Mouse (Mus musculus): ENCODE measurements at regions not wholly inside any gene's neighbourhood (a gene's known extent, or its start where the extent isn't known, plus 50 kb on each side); places are given as distances from the start of the nearest gene placed in this dataset.

DNA sequence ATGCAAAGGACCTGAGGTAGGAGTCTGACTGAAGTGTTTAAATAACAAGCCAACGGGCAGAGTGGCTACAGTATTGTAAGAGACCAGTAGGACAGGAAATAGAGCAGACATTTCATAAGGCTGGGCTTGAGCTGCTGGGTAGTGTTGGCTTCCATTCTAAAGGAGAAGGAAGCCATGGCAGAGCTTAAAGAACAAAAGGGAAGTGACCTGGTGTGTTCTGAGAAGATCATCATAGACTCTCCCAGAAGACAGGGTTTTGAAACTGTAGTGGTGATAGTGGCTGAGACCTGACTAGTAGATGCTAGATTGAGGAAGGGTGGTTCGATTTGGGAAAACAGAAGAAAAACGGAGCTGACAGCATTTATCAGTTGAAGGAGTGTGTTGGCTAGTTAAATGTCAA lies 514.1 kb upstream of the Zfp462 start:
- no peak for DNase-seq (ENCODE audit: low spot score in 2 of 2)

DNA sequence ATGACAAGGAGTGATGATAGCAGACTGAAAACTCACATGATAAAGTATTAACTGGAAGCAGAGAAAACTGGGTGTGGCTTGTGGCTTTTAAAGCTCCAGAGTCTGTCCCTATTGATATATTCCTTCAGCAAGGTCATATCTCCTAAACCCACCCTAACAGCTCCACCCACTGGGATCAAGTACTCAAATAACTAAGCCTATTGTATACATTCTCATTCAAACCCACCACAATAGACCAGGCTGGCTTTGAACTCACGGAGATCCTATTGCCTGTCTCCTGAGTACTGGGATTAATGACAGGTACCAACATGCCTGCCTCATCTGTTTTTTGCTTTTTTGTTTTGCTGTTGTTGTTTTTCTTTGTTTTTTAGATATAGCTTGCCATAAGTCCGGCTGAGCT lies 484.3 kb upstream of the Zfp462 start:
- no peak for DNase-seq (ENCODE audit: low spot score in 2 of 2)

DNA sequence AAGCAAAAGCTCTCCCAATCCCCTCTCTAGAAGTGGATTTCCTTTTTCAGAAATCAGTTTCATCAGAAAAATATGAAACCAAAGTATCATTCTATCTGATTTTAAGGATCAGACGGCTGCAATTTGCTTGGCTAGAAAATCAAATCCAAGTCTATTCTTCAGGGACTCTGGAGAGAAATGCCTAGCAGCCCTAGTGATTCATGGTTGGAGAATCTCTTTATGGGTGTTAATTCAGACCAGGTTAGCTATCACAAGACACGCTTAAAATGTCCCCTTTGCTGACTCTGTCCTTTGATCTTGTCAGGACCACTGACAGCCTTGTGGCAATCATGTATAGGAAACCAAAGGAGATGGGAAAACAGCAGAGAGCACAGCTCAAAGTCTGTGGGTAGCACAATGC lies 475.7 kb upstream of the Zfp462 start:
- no peak for DNase-seq (ENCODE audit: low spot score in 2 of 2)

DNA sequence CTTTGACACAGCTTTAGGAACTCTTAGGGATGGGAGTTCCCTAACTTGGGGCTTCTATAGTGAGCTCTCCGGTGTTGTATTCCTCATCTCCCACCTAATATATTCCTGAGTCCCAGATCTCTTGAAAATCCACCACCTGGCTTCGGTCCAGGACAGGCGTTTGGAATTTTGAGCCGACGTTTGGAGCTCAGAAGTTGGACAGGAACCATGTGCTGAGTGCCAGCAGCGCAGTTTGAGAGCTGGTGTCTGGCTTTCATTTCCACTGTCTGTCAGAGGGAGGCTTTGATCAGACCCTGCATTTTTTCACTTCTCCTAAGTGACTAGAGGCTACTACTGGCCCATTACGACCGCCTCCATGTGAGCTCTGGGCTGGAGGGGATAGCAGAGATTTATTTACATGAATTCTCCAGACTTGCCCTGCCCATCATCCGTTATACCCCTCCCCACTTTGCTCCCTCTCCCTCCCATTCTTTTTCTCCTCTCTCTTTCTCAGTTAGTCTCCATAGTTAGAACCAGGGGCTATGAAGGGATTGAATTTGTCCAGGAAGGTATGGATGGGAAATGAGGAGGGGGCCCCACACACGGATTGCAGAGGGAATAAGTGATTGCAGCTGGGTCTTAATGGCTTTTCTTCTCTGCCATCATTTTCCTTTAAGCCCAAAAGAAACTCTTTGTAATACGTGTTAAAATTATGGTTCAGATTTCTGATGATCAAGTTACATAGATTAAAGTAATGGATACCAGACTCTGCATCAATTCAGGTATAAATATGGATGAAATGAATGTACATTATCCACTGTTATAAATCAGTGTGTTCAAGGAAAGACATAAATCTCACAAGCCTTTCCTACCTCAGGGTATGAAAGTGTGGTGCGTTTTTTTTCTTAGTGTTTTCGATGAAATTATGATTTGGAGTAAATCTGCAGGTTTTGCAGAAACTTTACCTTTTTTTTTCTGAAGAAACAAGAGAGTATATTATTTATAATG lies 474.5 kb upstream of the Zfp462 start:
- DNase-seq (ENCODE audit: low spot score in 2 of 2) = peak; percentile 13 to 19

DNA sequence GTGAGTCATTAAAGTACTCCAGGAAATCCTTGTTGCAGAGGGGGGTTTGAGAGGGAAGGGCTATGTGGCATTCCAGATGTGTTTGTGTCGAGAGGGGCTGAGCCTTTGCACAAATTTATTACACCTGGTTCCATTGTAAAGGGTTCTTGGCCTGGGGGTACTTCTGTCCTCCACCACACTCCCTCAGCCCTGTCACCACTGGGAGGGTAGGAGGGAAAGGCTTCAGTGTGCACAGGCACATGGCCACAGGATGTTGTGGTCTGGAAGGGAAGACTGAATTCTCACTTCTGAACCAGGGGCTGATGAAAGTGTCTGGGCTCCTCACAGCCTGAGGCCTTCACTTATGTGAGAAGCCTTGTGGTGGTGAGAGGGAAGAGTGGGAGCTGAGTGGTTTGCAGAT lies 473.8 kb upstream of the Zfp462 start:
- DNase-seq (ENCODE audit: low spot score in 2 of 2) = no peak

DNA sequence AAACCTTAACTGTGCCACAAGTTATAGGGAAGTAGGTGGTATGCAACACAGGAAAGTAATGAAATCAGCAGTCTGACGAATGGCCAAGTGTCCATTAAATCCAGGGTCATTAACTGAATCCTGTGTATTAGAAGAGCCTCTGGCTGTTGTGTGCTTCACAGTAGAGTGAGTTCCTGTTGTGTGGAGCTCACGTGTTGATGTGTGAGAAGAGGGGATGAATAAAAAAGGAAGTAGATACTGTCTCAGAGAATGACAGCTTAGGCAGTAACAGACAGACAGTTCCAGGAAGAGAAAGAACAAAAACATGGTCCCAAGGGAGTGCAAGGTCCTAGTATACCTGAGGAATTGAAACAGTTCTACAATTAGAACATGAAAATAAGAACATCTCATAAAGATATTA lies 463.1 kb upstream of the Zfp462 start:
- DNase-seq (ENCODE audit: low spot score in 2 of 2) = no peak

DNA sequence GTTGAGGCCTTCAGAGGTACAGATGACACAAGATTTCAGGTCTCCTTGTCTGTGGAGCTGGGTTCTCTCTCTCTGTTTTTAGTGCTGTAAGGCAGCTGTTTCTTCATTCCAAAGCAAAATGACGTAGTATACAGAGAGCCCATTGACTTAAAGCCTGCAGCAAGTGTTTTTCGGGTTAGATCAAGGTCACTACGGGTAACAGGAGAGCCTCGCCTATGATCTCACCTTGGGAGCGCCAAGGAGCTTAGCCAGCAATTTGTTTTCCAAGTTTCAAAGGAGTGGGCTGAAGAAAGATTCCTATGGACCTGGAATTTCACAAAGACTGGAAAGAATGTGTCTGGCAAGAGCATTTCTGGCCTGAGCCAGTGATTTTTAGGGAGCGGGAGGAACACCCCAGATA lies 451.8 kb upstream of the Zfp462 start:
- DNase-seq (ENCODE audit: low spot score in 2 of 2) = no peak

DNA sequence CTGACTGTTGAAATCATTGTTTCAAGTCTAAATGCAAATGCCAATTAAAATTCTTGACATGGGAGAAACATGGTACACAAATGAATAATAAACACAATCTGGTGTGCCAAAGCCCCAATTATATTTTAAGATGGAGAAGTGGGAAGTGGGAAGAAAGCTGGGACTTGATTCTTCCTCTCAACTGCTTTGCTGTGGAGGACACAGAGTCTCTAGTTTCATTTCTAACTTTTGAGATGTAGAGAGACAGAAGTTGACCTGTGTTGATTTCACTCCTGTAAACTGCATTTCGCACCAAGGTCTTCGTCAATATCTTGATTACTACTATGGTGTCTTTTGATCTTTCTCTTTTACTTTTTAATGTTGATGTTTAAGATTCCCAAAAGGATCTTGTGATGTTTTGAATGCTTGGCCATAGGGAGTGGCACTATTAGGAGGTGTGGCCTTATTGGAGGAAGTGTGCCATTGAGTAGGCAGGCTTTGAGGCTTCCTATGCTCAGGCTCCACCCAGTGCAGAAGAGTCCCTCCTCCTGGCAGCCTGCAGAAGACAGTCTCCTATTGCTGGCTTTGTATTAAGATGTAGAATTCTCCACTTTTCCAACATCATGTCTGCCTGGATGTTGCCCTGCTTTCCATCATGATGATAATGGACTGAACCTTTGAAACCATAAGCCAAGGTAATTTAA lies 447.4 kb upstream of the Zfp462 start:
- no peak for DNase-seq (ENCODE audit: low spot score in 2 of 2)

DNA sequence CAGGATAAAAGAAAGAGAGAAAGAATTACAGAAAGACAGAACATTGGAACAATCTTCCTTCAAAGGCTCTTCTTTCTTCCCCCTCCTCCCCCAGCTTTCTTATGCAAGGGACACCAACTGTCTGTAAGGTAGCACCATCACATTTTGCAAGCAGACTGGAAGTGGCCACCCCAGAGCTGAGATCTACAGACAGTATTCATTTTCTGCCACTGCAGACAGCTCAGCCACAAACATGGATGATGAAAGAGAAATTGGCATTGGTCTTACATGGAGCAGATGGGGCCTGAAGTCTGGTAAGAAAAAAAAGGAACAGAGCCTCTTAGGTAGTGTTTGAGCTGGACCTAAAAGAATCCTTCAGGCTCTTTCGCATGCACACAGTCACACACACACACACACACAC lies 428.9 kb upstream of the Zfp462 start:
- no peak for DNase-seq (ENCODE audit: low spot score in 2 of 2)

DNA sequence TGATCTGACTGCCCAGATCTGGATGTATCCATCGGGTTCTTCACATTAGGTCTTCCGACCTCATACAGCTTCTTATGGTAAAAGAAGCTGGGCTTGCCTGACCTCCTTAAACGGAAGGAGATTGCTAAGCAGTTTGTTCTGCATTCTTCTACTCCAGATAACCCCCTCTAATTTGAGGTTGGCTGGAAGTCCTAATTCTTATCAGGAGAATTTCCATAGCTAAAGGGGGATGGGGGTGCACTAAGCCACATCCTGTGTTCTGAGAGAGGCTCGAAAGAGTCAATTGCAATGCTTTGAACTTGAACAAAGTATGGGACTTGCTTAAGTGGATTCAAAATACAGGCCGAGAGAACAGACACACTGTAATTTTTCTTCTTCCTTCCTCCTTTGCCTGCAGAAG lies 421.6 kb upstream of the Zfp462 start:
- no peak for DNase-seq (ENCODE audit: low spot score in 2 of 2)

DNA sequence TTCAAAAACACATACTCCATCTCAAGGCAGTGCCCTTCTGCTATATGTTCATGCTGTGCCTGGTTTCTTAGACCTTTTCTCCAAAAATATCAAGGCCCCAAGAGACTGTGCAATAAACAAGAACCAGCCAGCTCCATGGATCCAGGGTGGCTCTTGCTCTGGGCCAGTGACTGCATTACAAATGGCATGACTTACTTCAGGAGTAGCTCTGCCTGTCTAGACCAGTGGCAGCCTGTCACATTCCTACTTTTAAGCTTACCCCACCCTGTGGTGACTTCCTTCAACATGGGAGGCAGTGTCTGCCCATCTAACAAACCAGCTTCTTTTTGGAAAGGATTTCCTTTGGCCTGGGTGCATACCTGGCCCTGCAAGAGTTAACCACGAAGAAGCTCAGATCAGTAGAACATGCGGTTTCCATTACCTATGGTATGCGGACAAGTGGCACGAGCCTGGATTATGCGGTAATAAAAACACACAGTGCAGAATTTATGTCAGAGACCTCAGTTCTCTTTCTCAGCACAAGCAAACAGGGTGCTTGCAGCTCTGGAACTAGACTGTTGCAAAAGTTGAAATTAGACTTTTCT lies 418.8 kb upstream of the Zfp462 start:
- DNase-seq (ENCODE audit: low spot score in 2 of 2) = no peak

DNA sequence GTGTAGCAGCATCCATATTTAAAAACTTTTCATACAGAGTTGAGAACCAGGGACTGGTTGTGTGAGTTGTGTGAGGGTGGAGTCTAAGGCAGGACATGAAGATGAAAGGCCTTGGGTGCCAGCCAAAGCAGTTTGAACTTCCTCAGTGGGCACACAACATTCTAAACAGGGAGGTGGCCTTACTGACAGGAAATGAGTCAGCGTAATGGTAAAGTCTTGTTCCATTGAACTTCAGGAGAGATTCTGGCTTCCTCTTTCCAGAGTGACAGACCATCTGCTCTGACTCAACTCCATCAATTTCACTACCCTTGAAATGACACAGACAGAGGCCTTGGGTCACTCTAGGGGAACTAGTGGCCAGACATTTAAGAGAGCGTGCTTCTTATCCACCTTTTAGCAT lies 417.2 kb upstream of the Zfp462 start:
- no peak for DNase-seq (ENCODE audit: low spot score in 2 of 2)

DNA sequence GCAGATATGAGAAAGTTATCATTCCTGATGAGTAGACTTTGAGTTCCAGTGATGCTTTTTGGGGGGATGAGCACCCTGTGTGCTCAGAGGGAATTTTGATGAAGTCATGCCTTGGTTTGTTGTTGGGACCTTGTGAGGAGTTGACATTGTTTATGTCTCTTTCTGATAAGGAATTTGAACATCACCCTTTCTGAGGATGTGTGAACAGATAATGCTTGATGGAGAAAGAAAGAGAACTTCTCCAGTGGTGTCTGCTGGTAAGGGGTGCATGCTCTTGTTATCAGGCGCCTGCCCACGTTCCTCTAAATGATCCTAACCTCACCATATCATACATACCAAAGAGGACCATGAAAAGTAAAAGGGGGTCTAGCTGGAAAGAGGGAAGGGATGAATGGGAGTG lies 413.1 kb upstream of the Zfp462 start:
- DNase-seq (ENCODE audit: low spot score in 2 of 2) = no peak

DNA sequence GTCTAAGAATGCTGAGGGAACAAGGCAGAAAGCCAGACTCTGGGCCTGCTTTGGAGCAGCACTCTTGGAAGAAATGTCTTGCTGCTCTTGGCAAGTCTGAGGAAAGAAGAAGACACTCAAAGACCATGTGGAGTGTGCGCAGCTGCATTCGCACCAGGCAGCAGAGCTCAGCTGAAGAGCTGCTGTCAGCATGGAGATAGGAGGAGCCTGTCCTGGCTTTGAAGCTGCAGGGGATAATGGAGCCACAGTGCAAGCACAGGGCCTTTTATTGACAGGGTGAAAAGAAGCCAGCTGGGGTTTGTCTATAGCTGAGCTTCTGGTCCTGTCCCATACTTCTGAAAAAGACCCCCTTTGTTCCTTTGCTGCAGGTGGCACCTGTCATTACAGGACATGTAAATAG lies 411.0 kb upstream of the Zfp462 start:
- DNase-seq (ENCODE audit: low spot score in 2 of 2) = no peak

DNA sequence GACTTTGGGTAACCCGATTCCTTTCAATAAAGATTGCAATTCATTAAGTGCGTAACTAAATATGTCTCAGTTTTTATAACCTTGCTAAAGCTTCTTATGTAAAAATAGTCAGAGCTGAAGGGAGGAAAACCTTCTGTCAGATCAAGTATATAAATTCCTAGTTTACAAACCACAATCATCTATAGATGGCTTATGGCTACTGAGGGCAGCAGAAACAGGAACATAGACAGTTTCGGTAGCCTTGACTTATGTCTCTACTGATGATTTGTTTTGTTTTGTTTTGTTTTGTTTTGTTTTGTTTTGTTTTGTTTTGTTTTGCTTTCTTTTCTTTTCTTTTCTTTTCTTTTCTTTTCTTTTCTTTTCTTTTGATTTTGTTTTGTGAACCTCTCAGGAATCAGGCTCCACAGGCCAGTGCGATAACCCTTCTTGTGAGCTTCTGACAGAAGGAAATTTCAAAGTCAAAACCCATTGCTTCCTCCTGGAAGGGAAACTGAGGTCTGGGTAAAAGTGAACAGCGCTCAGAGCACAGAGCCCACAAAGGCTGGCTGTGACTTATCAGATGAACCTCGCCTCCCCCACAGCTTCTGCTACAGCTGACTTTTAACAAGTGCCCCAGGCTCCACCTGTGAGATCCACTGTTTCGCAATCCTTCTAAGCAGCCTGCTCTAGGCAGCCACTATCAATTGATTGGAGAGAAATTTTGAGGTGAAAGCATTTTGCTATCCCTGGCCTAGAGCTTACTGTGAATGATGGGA lies 391.8 kb upstream of the Zfp462 start:
- no peak for DNase-seq (ENCODE audit: low spot score in 2 of 2)

DNA sequence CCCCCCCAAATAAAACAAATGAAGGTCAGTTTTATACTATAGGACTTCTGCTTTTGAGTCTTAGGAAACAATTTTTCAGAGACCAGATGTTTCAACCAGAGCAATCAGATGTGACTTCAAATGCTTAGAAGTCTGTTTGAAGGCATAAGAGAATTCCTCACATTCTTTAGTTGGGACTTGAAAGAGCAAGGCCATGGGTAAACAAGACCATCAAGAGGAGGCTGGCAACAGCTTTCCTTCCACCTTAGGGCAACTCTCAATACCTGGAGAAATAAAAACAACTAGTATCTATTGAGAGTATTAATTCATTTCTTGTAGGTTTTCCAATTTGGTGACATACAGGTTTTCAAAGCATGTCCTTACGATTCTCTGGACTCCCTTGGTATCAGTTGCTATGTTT lies 381.8 kb upstream of the Zfp462 start:
- DNase-seq (ENCODE audit: low spot score in 2 of 2) = no peak

DNA sequence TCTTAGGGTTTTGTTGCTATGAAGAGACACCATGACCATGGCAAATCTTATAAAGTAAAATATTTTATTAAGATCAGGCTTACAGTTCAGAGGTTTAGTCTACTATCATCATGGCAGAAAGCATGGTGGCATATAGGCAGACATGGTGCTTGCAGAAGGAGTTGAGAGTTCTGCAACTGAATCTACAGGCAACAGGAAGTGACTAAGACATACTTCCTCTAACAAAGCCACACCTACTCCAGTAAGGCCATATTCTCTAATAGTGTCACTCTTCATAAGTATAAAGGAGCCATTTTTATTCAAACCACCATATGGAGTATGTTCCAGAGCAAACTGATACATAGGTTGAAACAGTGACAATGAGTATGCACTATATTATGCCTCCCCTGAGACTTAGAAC lies 371.7 kb upstream of the Zfp462 start:
- no peak for DNase-seq (ENCODE audit: low spot score in 2 of 2)

DNA sequence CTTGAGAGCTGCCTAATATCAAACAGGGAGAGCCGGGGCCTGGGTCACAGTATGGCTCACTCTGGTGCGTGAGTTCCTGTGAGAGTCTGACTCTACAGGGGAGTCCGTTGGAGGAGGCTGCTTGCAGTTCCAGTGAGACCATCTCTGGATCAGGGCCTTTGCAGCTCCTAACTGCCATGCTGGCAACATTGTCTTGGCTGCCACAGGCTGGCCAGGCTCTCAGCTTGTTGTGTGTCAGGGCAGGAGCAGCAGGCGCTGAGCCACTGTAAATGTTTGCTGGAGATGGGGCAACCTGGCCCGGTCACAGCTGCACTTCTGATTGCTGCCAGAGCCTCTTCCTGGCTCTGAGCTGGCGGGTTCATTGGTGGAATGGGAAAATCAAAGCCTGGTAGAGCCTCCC lies 357.7 kb upstream of the Zfp462 start:
- DNase-seq (ENCODE audit: low spot score in 2 of 2) = no peak

DNA sequence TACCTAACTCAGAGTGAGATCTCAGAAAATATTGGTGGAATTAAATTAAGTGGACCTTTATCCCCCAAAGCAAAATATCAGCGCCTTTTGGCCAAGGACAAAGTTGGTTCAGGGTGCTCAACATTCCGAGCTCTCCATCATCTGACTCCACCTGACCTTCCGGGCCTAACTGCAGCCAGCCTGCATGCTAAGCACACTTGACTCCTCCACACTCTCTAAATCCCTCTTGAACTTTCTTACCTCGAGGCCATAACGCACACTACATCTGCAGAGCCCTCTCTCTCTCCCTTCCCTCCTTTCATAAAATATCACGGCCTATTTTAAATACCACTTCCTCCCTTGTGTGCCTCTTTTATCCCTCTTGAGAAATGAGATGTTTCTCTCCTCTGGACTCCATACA lies 356.1 kb upstream of the Zfp462 start:
- DNase-seq (ENCODE audit: low spot score in 2 of 2) = no peak

DNA sequence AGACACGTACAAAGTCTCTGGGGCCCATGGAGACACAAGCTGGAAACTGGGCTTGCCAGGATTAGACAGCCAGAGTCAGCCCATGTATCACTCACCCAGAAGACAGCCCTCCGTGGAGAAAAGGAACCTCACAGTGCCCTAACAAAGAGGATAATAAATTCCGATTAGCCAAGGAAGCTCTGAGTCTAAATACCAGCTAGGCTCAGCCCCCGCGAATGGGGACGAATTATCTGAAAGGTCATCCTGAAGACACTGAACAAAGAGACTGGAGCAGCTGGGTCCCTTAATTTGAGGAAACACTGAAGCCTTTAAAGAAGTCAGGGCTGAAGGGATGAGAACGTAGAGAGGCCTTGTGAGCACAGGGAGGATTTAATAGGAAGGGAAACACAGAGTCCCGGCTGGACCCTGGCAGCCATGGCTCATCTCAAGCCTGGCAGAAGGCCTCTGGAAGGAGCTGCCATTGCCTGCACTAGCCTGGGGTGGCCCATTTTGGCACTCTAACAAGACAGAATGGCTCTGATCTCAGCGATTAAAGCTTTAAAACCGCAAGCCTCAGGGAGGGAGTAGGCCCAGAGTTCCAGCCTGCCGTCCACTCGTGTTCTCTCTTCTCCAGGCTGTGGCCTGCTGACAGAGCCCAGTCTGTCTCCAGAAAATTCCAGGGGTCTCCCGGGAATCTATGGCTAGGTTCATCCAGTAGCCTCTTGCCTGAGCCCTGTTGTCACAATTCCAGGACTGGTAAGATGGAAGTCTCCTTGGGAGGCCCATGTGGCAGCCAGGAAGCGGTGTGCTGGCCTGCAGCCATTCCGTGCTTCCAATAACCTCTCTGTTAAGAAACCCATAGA lies 343.0 kb upstream of the Zfp462 start:
- DNase-seq (ENCODE audit: low spot score in 2 of 2) = no peak

DNA sequence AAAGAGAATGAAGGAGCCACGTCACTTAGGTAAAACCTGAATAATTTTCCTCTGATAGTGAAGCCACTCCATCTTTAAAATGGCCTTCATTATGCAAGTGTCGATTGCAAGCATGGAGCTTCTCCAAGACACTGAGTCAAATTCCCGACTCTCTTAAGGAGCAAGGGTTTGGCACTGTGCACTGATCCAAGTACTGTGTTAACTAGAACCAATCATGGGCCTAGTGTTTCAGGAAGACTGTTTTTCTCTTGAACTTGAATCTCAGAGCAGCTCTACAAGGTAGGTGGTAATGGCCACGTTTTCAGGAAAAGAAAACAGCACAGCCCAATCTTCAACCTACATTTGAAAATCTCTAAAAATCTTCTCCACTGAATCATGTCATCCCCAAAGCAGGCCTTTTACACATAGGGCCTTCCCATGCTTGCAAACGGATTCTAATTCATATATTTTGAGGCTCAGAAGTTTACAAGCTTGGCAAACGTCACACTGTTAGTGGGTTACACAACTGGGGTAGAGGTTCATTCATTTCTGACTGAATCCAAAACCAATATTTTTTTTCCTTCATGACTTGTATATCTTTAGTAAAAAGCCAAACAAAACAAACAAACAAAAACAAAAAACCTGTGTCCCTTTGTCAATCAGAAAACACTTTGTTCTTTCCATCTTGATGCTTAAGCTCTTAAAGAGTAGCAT lies 342.2 kb upstream of the Zfp462 start:
- DNase-seq (ENCODE audit: low spot score in 2 of 2) = no peak

Data from frontal cortex, postnatal 25 days (tissue).